Mouse (Mus musculus) liver, adult 2 months (tissue): ENCODE data around the gene Zfp763. TPM values are rescaled to one million over a fixed set of nuclear protein-coding genes. Genes with fewer than 3 reads are reported as not detected.
A peak's percentile ranks its signal among the peaks of the same experiment; 100 is the strongest.

Experiments used
- DNase-seq: peaks from one replicate; pipeline ENCODE4 v3.0.0-alpha.2; 2011; ENCODE audit warnings: low read depth, low spot score; ENCODE audit errors: extremely low read depth
- H3K27ac ChIP-seq: fragments of 200-500 bp; replicated peaks from 2 replicates; pipeline ENCODE4 v1.5.1; 2012; ENCODE audit warnings: low read depth, mild to moderate bottlenecking, control low read depth, inconsistent platforms, low read length; ENCODE audit not compliant: insufficient read depth
- H3K27me3 ChIP-seq: fragments of 200-500 bp; 2 replicates; pipeline ENCODE4 v1.6.1; 2012; ENCODE audit warnings: mild to moderate bottlenecking, moderate library complexity, low read length, inconsistent platforms; ENCODE audit not compliant: control insufficient read depth, insufficient read depth
- H3K36me3 ChIP-seq: fragments of 200-500 bp; 2 replicates; pipeline ENCODE4 v1.6.1; 2012; ENCODE audit warnings: low read length, inconsistent platforms; ENCODE audit not compliant: control insufficient read depth, insufficient read depth
- H3K4me1 ChIP-seq: fragments of 200-500 bp; 2 replicates; pipeline ENCODE4 v1.6.1; 2011; ENCODE audit warnings: low read length; ENCODE audit not compliant: control insufficient read depth, insufficient read depth
- H3K4me3 ChIP-seq: fragments of 200-500 bp; 2 replicates; pipeline ENCODE4 v1.5.1; 2011; ENCODE audit warnings: low read depth, mild to moderate bottlenecking, control low read depth, low read length, moderate library complexity; ENCODE audit not compliant: insufficient read depth
- H3K79me2 ChIP-seq: fragments of 200-500 bp; 2 replicates; pipeline ENCODE4 v1.6.1; 2012; ENCODE audit warnings: inconsistent platforms, mild to moderate bottlenecking, low read length, moderate library complexity; ENCODE audit not compliant: control insufficient read depth, insufficient read depth
- H3K9ac ChIP-seq: fragments of 200-500 bp; 2 replicates; pipeline ENCODE4 v1.6.1; 2012; ENCODE audit warnings: low read depth, mild to moderate bottlenecking, control low read depth, inconsistent platforms, low read length
- CTCF ChIP-seq: fragments of 200-500 bp; IDR thresholded peaks from 2 replicates; pipeline ENCODE4 v1.5.1; 2011; ENCODE audit warnings: low read depth, low read length, control low read depth
- POLR2A ChIP-seq: fragments of 200-500 bp; IDR thresholded peaks from 2 replicates; pipeline ENCODE4 v1.6.1; 2011; ENCODE audit warnings: low read length, control low read depth; ENCODE audit not compliant: insufficient read depth; ENCODE audit errors: extremely low read depth
- WGBS: fragments of 180-500 bp; shearing (Covaris S2); methylation state at CpG from one replicate; pipeline ENCODE4 v1.1.7; 2018; 5-methylcytosine and 5-hydroxymethylcytosine counted together
- polyA plus RNA-seq: library from polyadenylated mRNA; depleted of rRNA; stranded (reverse); fragments of >200 nt; gene quantifications from 2 replicates; pipeline ENCODE4 v1.2.3, GENCODE M21; 2012
- total RNA-seq: library from RNA; depleted of rRNA; stranded (reverse); fragments of >200 nt; gene quantifications from 2 replicates; pipeline ENCODE4 v1.2.3, GENCODE M21; 2014

The Zfp763 gene
- total and polyA plus RNA-seq, 2 experiments: 0.23 to 3.9 TPM

- Histone ChIP-seq H3K4me1 (no peaks in the 10 kb centered on the region), H3K27me3 (no peaks in the 10 kb centered on the region), H3K9ac (no peak overlapping the region), H3K36me3 (peaks cover 16% of the 10 kb centered on the region), H3K79me2 (no peaks in the 10 kb centered on the region), H3K27ac (no peak overlapping the region), H3K4me3 (no peak overlapping the region)
- TF ChIP-seq CTCF: no peak
- TF ChIP-seq POLR2A: no peak
- DNase-seq: no peak
- 52% methylated on average over 9 of the region's 9 CpGs for WGBS
Measured at GRCm38 (mm10) chr17:33008337-33008736, 24.9 kb downstream of the Zfp763 start.

- TF ChIP-seq POLR2A: no peak
- no peak for TF ChIP-seq CTCF
- peaks cover 3% of the 10 kb centered on the region; the same call in 1 of the 2 replicates for H3K27me3 ChIP-seq
- peaks cover 43% of the 10 kb centered on the region for H3K36me3 ChIP-seq
- no peak overlapping the region for H3K4me3 ChIP-seq
- peaks cover 2% of the 10 kb centered on the region; the same call in 1 of the 2 replicates for H3K4me1 ChIP-seq
- no peak overlapping the region for H3K9ac ChIP-seq
- peaks cover 5% of the 10 kb centered on the region; the same call in 1 of the 2 replicates for H3K79me2 ChIP-seq
- 93% methylated on average over 2 of the region's 2 CpGs for WGBS
- no peak for DNase-seq
- no peak overlapping the region for H3K27ac ChIP-seq
Measured at GRCm38 (mm10) chr17:32998492-32998891, 34.7 kb downstream of the Zfp763 start.

GRCm38 (mm10) chr17:32992699-32993474, 40.3 kb downstream of the Zfp763 start, which contains the start of gene Zfp952:
Gene Zfp952 (plus strand): TSS chr17:32993129.
- TF ChIP-seq CTCF (no peak), POLR2A (no peak)
- Histone ChIP-seq H3K27me3 (no peaks in the 10 kb centered on the region), H3K36me3 (peaks cover 11% of the 10 kb centered on the region), H3K27ac (peak within 1 kb of the TSS; percentile 13), H3K4me3 (peak within 1 kb of the TSS; percentile 60), H3K4me1 (peaks cover 2% of the 10 kb centered on the region; the same call in 1 of the 2 replicates), H3K9ac (peak within 1 kb of the TSS; percentile 59), H3K79me2 (peaks cover 5% of the 10 kb centered on the region; the same call in 1 of the 2 replicates)
- 3% methylated on average over 21 of the region's 21 CpGs for WGBS
- peak; percentile 90 for DNase-seq

GRCm38 (mm10) chr17:32991965-32992698, 41.1 kb downstream of the Zfp763 start:
- WGBS: 67% methylated on average over 12 of the region's 12 CpGs
- H3K36me3 ChIP-seq: peaks cover 11% of the 10 kb centered on the region
- H3K27ac ChIP-seq: no peak overlapping the region
- H3K79me2 ChIP-seq: peaks cover 5% of the 10 kb centered on the region; the same call in 1 of the 2 replicates
- no peak for TF ChIP-seq CTCF
- no peak for TF ChIP-seq POLR2A
- peaks cover 2% of the 10 kb centered on the region; the same call in 1 of the 2 replicates for H3K4me1 ChIP-seq
- no peak overlapping the region for H3K4me3 ChIP-seq
- peak; percentile 20 for DNase-seq
- H3K9ac ChIP-seq: no peak overlapping the region
- H3K27me3 ChIP-seq: no peaks in the 10 kb centered on the region

- TF ChIP-seq CTCF (no peak), POLR2A (no peak)
- H3K27ac ChIP-seq: no peak overlapping the region
- H3K4me1 ChIP-seq: no peaks in the 10 kb centered on the region
- WGBS: 75% methylated on average over 4 of the region's 4 CpGs
- peaks cover 3% of the 10 kb centered on the region; the same call in 1 of the 2 replicates for H3K27me3 ChIP-seq
- no peaks in the 10 kb centered on the region for H3K36me3 ChIP-seq
- H3K9ac ChIP-seq: no peak overlapping the region
- no peak overlapping the region for H3K4me3 ChIP-seq
- no peak for DNase-seq
- no peaks in the 10 kb centered on the region for H3K79me2 ChIP-seq
Measured at GRCm38 (mm10) chr17:32986301-32986700, 46.9 kb downstream of the Zfp763 start.
